Mouse (Mus musculus) lung, postnatal 0 days (tissue): ENCODE data around the gene Cnpy1. TPM values are rescaled to one million over a fixed set of nuclear protein-coding genes. Genes with fewer than 3 reads are reported as not detected.

Experiments
- ATAC-seq: fragments of 200-750 bp; cut with Nextera tagmentation; 2 replicates; pipeline ENCODE4 v1.8.0; 2017; ENCODE audit warnings: moderate library complexity
- DNase-seq: peaks from one replicate; pipeline ENCODE4 v3.0.0-alpha.2; 2016; ENCODE audit warnings: low spot score
- H3K27ac ChIP-seq: fragments of 300-500 bp; sonication (generic); 2 replicates; pipeline ENCODE4 v1.5.1; 2014; ENCODE audit warnings: antibody characterized with exemption, mild to moderate bottlenecking, low read length, mixed read lengths
- H3K27me3 ChIP-seq: fragments of 300-500 bp; sonication (generic); replicated peaks from 2 replicates; pipeline ENCODE4 v1.6.1; 2014; ENCODE audit warnings: low read length, mixed read lengths; ENCODE audit not compliant: insufficient read depth
- H3K36me3 ChIP-seq: fragments of 300-500 bp; sonication (generic); 2 replicates; pipeline ENCODE4 v1.6.1; 2014; ENCODE audit warnings: low read length, mixed read lengths; ENCODE audit not compliant: insufficient read depth
- H3K4me1 ChIP-seq: fragments of 300-500 bp; sonication (generic); 2 replicates; pipeline ENCODE4 v1.6.1; 2014; ENCODE audit warnings: antibody characterized with exemption, low read depth, low read length, mixed read lengths; ENCODE audit not compliant: insufficient read depth
- H3K4me2 ChIP-seq: fragments of 300-500 bp; sonication (generic); replicated peaks from 2 replicates; pipeline ENCODE4 v1.6.1; 2014; ENCODE audit warnings: low read depth, mild to moderate bottlenecking, low read length, moderate library complexity, mixed read lengths
- H3K4me3 ChIP-seq: fragments of 300-500 bp; sonication (generic); 2 replicates; pipeline ENCODE4 v1.5.1; 2014; ENCODE audit warnings: low read depth, low read length
- H3K9ac ChIP-seq: fragments of 300-500 bp; sonication (generic); replicated peaks from 2 replicates; pipeline ENCODE4 v1.6.1; 2014; ENCODE audit warnings: low read depth, mild to moderate bottlenecking
- H3K9me3 ChIP-seq: fragments of 300-500 bp; sonication (generic); 2 replicates; pipeline ENCODE4 v1.6.1; 2016; ENCODE audit warnings: low read length, mixed read lengths
- CTCF ChIP-seq: IDR thresholded peaks from 2 replicates; pipeline ENCODE4 v1.5.1; 2016; ENCODE audit warnings: antibody characterized with exemption, mild to moderate bottlenecking
- EP300 ChIP-seq: IDR thresholded peaks from 2 replicates; pipeline ENCODE4 v1.6.1; 2016; ENCODE audit warnings: antibody characterized with exemption, mild to moderate bottlenecking, control low read depth
- WGBS: fragments of 180-500 bp; shearing (Covaris S2); extraction: QIAGEN DNeasy Blood & Tissue Kit; methylation state at CpG from one replicate; pipeline ENCODE4 v1.1.7; 2014; 5-methylcytosine and 5-hydroxymethylcytosine counted together
- polyA plus RNA-seq: library from polyadenylated mRNA; unstranded; fragments of >200 nt; fragmentation: Nextera tagmentation; extraction: Ambion mirVana; gene quantifications from 2 replicates; pipeline ENCODE4 v1.2.1, GENCODE M21; 2015

Gene Cnpy1
- polyA plus RNA-seq, 1 experiment from 2014 or later, result 0.08 TPM

GRCm38 (mm10) chr5:28157044-28157730 is 88.4 kb downstream of the Cnpy1 start:
- H3K4me2 ChIP-seq, result no peak overlapping the region
- ATAC-seq (no peak), DNase-seq (no peak)
- H3K27me3 ChIP-seq, result peaks cover 53% of the 10 kb centered on the region
- TF ChIP-seq CTCF (no peak), EP300 (no peak)
- no peak overlapping the region for H3K27ac ChIP-seq
- no peak overlapping the region for H3K9ac ChIP-seq
- H3K9me3 ChIP-seq, result no peaks in the 10 kb centered on the region
- 7% methylated on average over 9 of the region's 9 CpGs for WGBS
- H3K4me3 ChIP-seq, result no peak overlapping the region
- no peaks in the 10 kb centered on the region for H3K4me1 ChIP-seq
- no peaks in the 10 kb centered on the region for H3K36me3 ChIP-seq

Other genes with a start within 250 kb of the Cnpy1 start
- gene Insig1, start 174.4 kb downstream of the Cnpy1 start, polyA plus RNA-seq, result 109 and 122 TPM in 2 replicates
- not detected in 2 replicates for gene En2, start 80.1 kb downstream of the Cnpy1 start, polyA plus RNA-seq
- gene Rbm33, start 71.3 kb upstream of the Cnpy1 start, polyA plus RNA-seq, result 7.4 and 8.6 TPM in 2 replicates
- 9.7 and 11.7 TPM in 2 replicates for gene Shh, start 221.4 kb upstream of the Cnpy1 start, polyA plus RNA-seq